Mouse (Mus musculus) intestine, postnatal 0 days (tissue): ENCODE measurements around the gene Capg. TPM values are rescaled to one million over a fixed set of nuclear protein-coding genes. Genes with fewer than 3 reads are reported as not detected.

Experiments
- ATAC-seq: fragments of 200-750 bp; cut with Nextera tagmentation; 2 replicates; pipeline ENCODE4 v1.8.0; 2017; ENCODE audit warnings: mild to moderate bottlenecking, moderate TSS enrichment, moderate library complexity
- H3K27ac ChIP-seq: fragments of 300-500 bp; sonication (generic); 2 replicates; pipeline ENCODE4 v1.5.1; 2014; ENCODE audit warnings: mild to moderate bottlenecking, low read depth, low read length, moderate library complexity
- H3K27me3 ChIP-seq: fragments of 300-500 bp; sonication (generic); replicated peaks from 2 replicates; pipeline ENCODE4 v1.6.1; 2014; ENCODE audit warnings: low read length, mixed read lengths; ENCODE audit not compliant: control insufficient read depth, insufficient read depth
- H3K36me3 ChIP-seq: fragments of 300-500 bp; sonication (generic); 2 replicates; pipeline ENCODE4 v1.6.1; 2014; ENCODE audit warnings: mild to moderate bottlenecking, moderate library complexity; ENCODE audit not compliant: control insufficient read depth, insufficient read depth
- H3K4me1 ChIP-seq: fragments of 300-500 bp; sonication (generic); replicated peaks from 2 replicates; pipeline ENCODE4 v1.6.1; 2014; ENCODE audit warnings: antibody characterized with exemption, low read length, mixed read lengths; ENCODE audit not compliant: control insufficient read depth, insufficient read depth
- H3K4me2 ChIP-seq: fragments of 300-500 bp; sonication (generic); replicated peaks from 2 replicates; pipeline ENCODE4 v1.6.1; 2014; ENCODE audit warnings: low read depth, mild to moderate bottlenecking, moderate library complexity
- H3K4me3 ChIP-seq: fragments of 300-500 bp; sonication (generic); 2 replicates; pipeline ENCODE4 v1.5.1; 2014; ENCODE audit warnings: low read depth, low read length
- H3K9ac ChIP-seq: fragments of 300-500 bp; sonication (generic); 2 replicates; pipeline ENCODE4 v1.6.1; 2014; ENCODE audit warnings: mild to moderate bottlenecking, low read depth, low read length
- H3K9me3 ChIP-seq: fragments of 300-500 bp; sonication (generic); 2 replicates; pipeline ENCODE4 v1.6.1; 2016; ENCODE audit warnings: mixed run types; ENCODE audit not compliant: control insufficient read depth
- CTCF ChIP-seq: sonication (generic); IDR thresholded peaks from 2 replicates; pipeline ENCODE4 v1.5.1; 2016; ENCODE audit warnings: low read depth, mild to moderate bottlenecking, control low read depth, antibody characterized with exemption, moderate library complexity
- WGBS: fragments of 180-500 bp; shearing (Covaris S2); extraction: QIAGEN DNeasy Blood & Tissue Kit; methylation state at CpG from one replicate; pipeline ENCODE4 v1.1.7; 2014; 5-methylcytosine and 5-hydroxymethylcytosine counted together
- polyA plus RNA-seq: library from polyadenylated mRNA; unstranded; fragments of >200 nt; fragmentation: Nextera tagmentation; extraction: Ambion mirVana; gene quantifications from 2 replicates; pipeline ENCODE4 v1.2.1, GENCODE M21; 2015

Gene Capg
- 25.2 and 28.5 TPM in 2 replicates for polyA plus RNA-seq

- WGBS: 12% methylated on average over 23 of the region's 23 CpGs
- peak within 1 kb of the TSS; percentile 42 for H3K9ac ChIP-seq
- H3K27me3 ChIP-seq: no peaks in the 10 kb centered on the region
- peaks cover 10% of the 10 kb centered on the region; the same call in 1 of the 2 replicates for H3K4me1 ChIP-seq
- no peak for TF ChIP-seq CTCF
- no peaks in the 10 kb centered on the region for H3K9me3 ChIP-seq
- H3K27ac ChIP-seq: peak within 1 kb of the TSS; percentile 54
- no peak for ATAC-seq
- peak within 1 kb of the TSS; percentile 65 for H3K4me2 ChIP-seq
- no peaks in the 10 kb centered on the region for H3K36me3 ChIP-seq
- peak within 1 kb of the TSS; percentile 43 for H3K4me3 ChIP-seq
Observed at GRCm38 (mm10) chr6:72544283-72544987, at the start of gene Capg. TSS of gene Capg (plus strand) at chr6:72544391.

GRCm38 (mm10) chr6:72498950-72499349 is 45.2 kb upstream of the Capg start:
- Histone ChIP-seq H3K4me3 (no peak overlapping the region), H3K36me3 (no peaks in the 10 kb centered on the region), H3K9ac (no peak overlapping the region), H3K9me3 (no peaks in the 10 kb centered on the region), H3K4me2 (no peak overlapping the region), H3K27me3 (no peaks in the 10 kb centered on the region), H3K4me1 (no peaks in the 10 kb centered on the region), H3K27ac (no peak overlapping the region)
- ATAC-seq: no peak
- 44% methylated on average over 5 of the region's 5 CpGs for WGBS
- no peak for TF ChIP-seq CTCF

GRCm38 (mm10) chr6:72503309-72503708 is 40.9 kb upstream of the Capg start:
- no peaks in the 10 kb centered on the region for H3K36me3 ChIP-seq
- no peaks in the 10 kb centered on the region; the same call in 1 of the 2 replicates for H3K4me1 ChIP-seq
- H3K27ac ChIP-seq: no peak overlapping the region
- TF ChIP-seq CTCF: no peak
- no peaks in the 10 kb centered on the region for H3K9me3 ChIP-seq
- H3K4me2 ChIP-seq: no peak overlapping the region
- H3K9ac ChIP-seq: no peak overlapping the region
- no peak for ATAC-seq
- H3K27me3 ChIP-seq: no peaks in the 10 kb centered on the region
- H3K4me3 ChIP-seq: no peak overlapping the region

GRCm38 (mm10) chr6:72503939-72504338 is 40.3 kb upstream of the Capg start:
- H3K4me2 ChIP-seq: no peak overlapping the region
- TF ChIP-seq CTCF: no peak
- 78% methylated on average over 2 of the region's 2 CpGs for WGBS
- no peak overlapping the region for H3K4me3 ChIP-seq
- H3K9ac ChIP-seq: no peak overlapping the region
- H3K27me3 ChIP-seq: no peaks in the 10 kb centered on the region
- no peaks in the 10 kb centered on the region; the same call in 1 of the 2 replicates for H3K4me1 ChIP-seq
- no peaks in the 10 kb centered on the region for H3K36me3 ChIP-seq
- H3K27ac ChIP-seq: no peak overlapping the region
- peak; percentile 31; the same call in 1 of the 2 replicates for ATAC-seq
- no peaks in the 10 kb centered on the region for H3K9me3 ChIP-seq

GRCm38 (mm10) chr6:72506104-72506503 is 38.1 kb upstream of the Capg start:
- WGBS: 88% methylated on average over 1 of the region's 1 CpGs
- TF ChIP-seq CTCF: no peak
- no peak for ATAC-seq
- Histone ChIP-seq H3K36me3 (no peaks in the 10 kb centered on the region), H3K4me2 (no peak overlapping the region), H3K9ac (no peak overlapping the region), H3K27me3 (no peaks in the 10 kb centered on the region), H3K4me3 (no peak overlapping the region), H3K4me1 (peaks cover 3% of the 10 kb centered on the region; the same call in 1 of the 2 replicates), H3K27ac (no peak overlapping the region), H3K9me3 (no peaks in the 10 kb centered on the region)

- TF ChIP-seq CTCF: no peak
- Histone ChIP-seq H3K9ac (no peak overlapping the region), H3K9me3 (no peaks in the 10 kb centered on the region), H3K4me2 (no peak overlapping the region), H3K27me3 (no peaks in the 10 kb centered on the region), H3K4me1 (peaks cover 3% of the 10 kb centered on the region; the same call in 1 of the 2 replicates), H3K36me3 (no peaks in the 10 kb centered on the region), H3K4me3 (no peak overlapping the region), H3K27ac (no peak overlapping the region)
- ATAC-seq: no peak
- 87% methylated on average over 4 of the region's 4 CpGs for WGBS
Observed at GRCm38 (mm10) chr6:72508596-72508995, 35.6 kb upstream of the Capg start.
